Mouse (Mus musculus) telencephalon, adult 2 months (tissue): Measurements from ENCODE around the gene Slc47a2.
A peak's percentile ranks its signal among the peaks of the same experiment; 100 is the strongest.
"Not testable (repeated sequence)": the region's sequence is repeated elsewhere in the genome, so short reads cannot be mapped to it uniquely, and the experiment has no call there.

Experiments used
- DNase-seq: peaks from one replicate; pipeline ENCODE4 v3.0.0-alpha.2; 2011; ENCODE audit warnings: low read depth, low spot score

Gene Slc47a2

GRCm38 (mm10) chr11:61341971-61342370, 689 bp downstream of the Slc47a2 start:
- no peak for DNase-seq

GRCm38 (mm10) chr11:61341233-61341632, 1.4 kb downstream of the Slc47a2 start:
- no peak for DNase-seq

- DNase-seq: no peak
These were observed 2.3 kb downstream of the Slc47a2 start for GRCm38 (mm10) chr11:61340374-61340773.

- no peak for DNase-seq
These were observed 5.1 kb downstream of the Slc47a2 start for GRCm38 (mm10) chr11:61337586-61337985.

GRCm38 (mm10) chr11:61320904-61321687, 21.6 kb downstream of the Slc47a2 start:
- DNase-seq: no peak

- no peak for DNase-seq
These were observed 22.6 kb downstream of the Slc47a2 start for GRCm38 (mm10) chr11:61319923-61320567.

GRCm38 (mm10) chr11:61319233-61319922, 23.3 kb downstream of the Slc47a2 start:
- DNase-seq: no peak

GRCm38 (mm10) chr11:61316864-61317263, 25.8 kb downstream of the Slc47a2 start:
- no peak for DNase-seq

- DNase-seq: no peak
These were observed 32.3 kb downstream of the Slc47a2 start for GRCm38 (mm10) chr11:61310321-61310720.

- DNase-seq: no peak
These were observed 32.8 kb downstream of the Slc47a2 start for GRCm38 (mm10) chr11:61309831-61310230.

GRCm38 (mm10) chr11:61307795-61308194, 34.9 kb downstream of the Slc47a2 start:
- DNase-seq: no peak

- DNase-seq: peak; percentile 17
These were observed 37.3 kb downstream of the Slc47a2 start for GRCm38 (mm10) chr11:61305377-61305776.

- not testable (repeated sequence) for DNase-seq
These were observed 38.1 kb downstream of the Slc47a2 start for GRCm38 (mm10) chr11:61304535-61304934.

GRCm38 (mm10) chr11:61300716-61301392, 41.8 kb downstream of the Slc47a2 start:
- DNase-seq: no peak

- no peak for DNase-seq
These were observed 42.5 kb downstream of the Slc47a2 start for GRCm38 (mm10) chr11:61300205-61300604.

GRCm38 (mm10) chr11:61297901-61298300, 44.8 kb downstream of the Slc47a2 start:
- no peak for DNase-seq

- no peak for DNase-seq
These were observed 45.3 kb downstream of the Slc47a2 start for GRCm38 (mm10) chr11:61297326-61297725.

- DNase-seq: no peak
These were observed 46.1 kb downstream of the Slc47a2 start for GRCm38 (mm10) chr11:61296556-61296955.

- no peak for DNase-seq
These were observed 47.1 kb downstream of the Slc47a2 start for GRCm38 (mm10) chr11:61295556-61295955.

GRCm38 (mm10) chr11:61294431-61294830, 48.2 kb downstream of the Slc47a2 start:
- DNase-seq: no peak

GRCm38 (mm10) chr11:61293251-61293650, 49.4 kb downstream of the Slc47a2 start:
- DNase-seq: no peak

GRCm38 (mm10) chr11:61284323-61284722, 58.3 kb downstream of the Slc47a2 start:
- DNase-seq: peak; percentile 32
